Mouse (Mus musculus) embryonic facial prominence, embryonic 10.5 days (tissue): Measurements from ENCODE around the gene Rpl23. TPM values are rescaled to one million over a fixed set of nuclear protein-coding genes. Genes with fewer than 3 reads are reported as not detected.

Source experiments
- DNase-seq: peaks from one replicate; pipeline ENCODE4 v3.0.0-alpha.2; 2017; ENCODE audit warnings: low spot score
- H3K27ac ChIP-seq: fragments of 300-500 bp; sonication (generic); replicated peaks from 2 replicates; pipeline ENCODE4 v1.5.1; 2016; ENCODE audit warnings: mild to moderate bottlenecking
- H3K27me3 ChIP-seq: fragments of 300-500 bp; sonication (generic); replicated peaks from 2 replicates; pipeline ENCODE4 v1.6.1; 2016; ENCODE audit warnings: low read depth, mild to moderate bottlenecking; ENCODE audit not compliant: poor library complexity, severe bottlenecking
- H3K36me3 ChIP-seq: fragments of 300-500 bp; sonication (generic); replicated peaks from 2 replicates; pipeline ENCODE4 v1.6.1; 2016; ENCODE audit warnings: mild to moderate bottlenecking, moderate library complexity
- H3K4me1 ChIP-seq: fragments of 300-500 bp; sonication (generic); 2 replicates; pipeline ENCODE4 v1.6.1; 2016
- H3K4me3 ChIP-seq: fragments of 300-500 bp; sonication (generic); 2 replicates; pipeline ENCODE4 v1.5.1; 2016; ENCODE audit warnings: mild to moderate bottlenecking, moderate library complexity
- H3K9me3 ChIP-seq: fragments of 300-500 bp; sonication (generic); 2 replicates; pipeline ENCODE4 v1.6.1; 2016; ENCODE audit warnings: mild to moderate bottlenecking
- WGBS: fragments of 180-500 bp; shearing (Covaris S2); methylation state at CpG from one replicate; pipeline ENCODE4 v1.1.7; 2016; 5-methylcytosine and 5-hydroxymethylcytosine counted together
- polyA plus RNA-seq: library from polyadenylated mRNA; unstranded; fragments of >200 nt; fragmentation: Nextera tagmentation; extraction: Ambion mirVana; gene quantifications from 2 replicates; pipeline ENCODE4 v1.2.1, GENCODE M21; 2016

Gene Rpl23
- polyA plus RNA-seq, 1 experiment from 2014 or later = 481 TPM

DNA sequence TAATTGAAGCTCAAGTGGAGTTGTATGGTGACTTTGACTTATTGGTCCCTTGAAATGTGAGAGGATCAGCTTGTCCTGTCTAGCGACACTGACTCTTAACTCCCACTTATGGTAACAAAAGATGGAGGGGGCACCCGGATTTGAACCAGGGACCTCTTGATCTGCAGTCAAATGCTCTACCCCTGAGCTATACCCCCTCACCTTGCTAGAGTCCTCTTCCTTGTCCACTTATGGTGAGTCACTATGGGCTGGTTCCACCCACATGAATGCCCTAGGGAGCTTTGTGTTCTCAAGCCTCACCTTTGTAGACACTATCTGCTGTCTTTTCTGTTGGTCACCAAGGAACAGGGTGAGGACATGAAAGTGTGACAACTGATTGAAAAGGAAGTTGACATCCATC, 12.5 kb downstream of the Rpl23 start:
- Histone ChIP-seq H3K9me3 (no peaks in the 10 kb centered on the region), H3K27ac (no peak overlapping the region), H3K27me3 (no peaks in the 10 kb centered on the region), H3K4me3 (no peak overlapping the region), H3K36me3 (peaks cover 4% of the 10 kb centered on the region; the same call in 1 of the 2 replicates), H3K4me1 (peaks cover 13% of the 10 kb centered on the region)
- no peak for DNase-seq
- 39% methylated on average over 2 of the region's 2 CpGs for WGBS

- peak; percentile 93 for DNase-seq
- Histone ChIP-seq H3K9me3 (no peaks in the 10 kb centered on the region), H3K36me3 (peaks cover 32% of the 10 kb centered on the region), H3K27ac (peak within 1 kb of the TSS; percentile 85), H3K4me3 (peak within 1 kb of the TSS; percentile 77), H3K27me3 (no peaks in the 10 kb centered on the region), H3K4me1 (peaks cover 13% of the 10 kb centered on the region)
- 1% methylated on average over 38 of the region's 38 CpGs for WGBS
Measured at GRCm38 (mm10) chr11:97766154-97766881, 15.9 kb downstream of the Rpl23 start, which contains the start of gene Cwc25. Gene Cwc25, minus strand, starts transcription at chr11:97766556.

DNA sequence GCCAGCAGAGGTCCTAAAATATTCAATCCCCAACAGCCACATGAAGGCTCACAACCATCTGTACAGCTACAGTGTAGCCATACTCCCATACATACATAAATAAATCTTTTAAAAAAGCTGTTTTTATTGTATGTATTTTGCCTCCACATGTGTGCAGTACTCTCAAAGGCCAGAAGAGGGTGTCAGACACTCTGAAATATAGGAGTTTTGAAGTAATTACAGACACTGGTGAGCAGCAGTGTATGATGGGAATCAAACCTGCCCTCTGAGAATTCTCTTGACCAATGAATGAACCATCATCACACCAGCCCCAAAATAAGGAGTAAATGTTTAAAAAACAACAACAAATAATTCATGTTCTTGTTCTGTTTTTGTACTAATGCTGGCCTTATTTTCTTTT, 20.6 kb downstream of the Rpl23 start:
- Histone ChIP-seq H3K4me3 (no peak overlapping the region), H3K27ac (no peak overlapping the region), H3K36me3 (peaks cover 78% of the 10 kb centered on the region), H3K9me3 (no peaks in the 10 kb centered on the region), H3K27me3 (no peaks in the 10 kb centered on the region), H3K4me1 (peaks cover 13% of the 10 kb centered on the region)
- no peak for DNase-seq

DNA sequence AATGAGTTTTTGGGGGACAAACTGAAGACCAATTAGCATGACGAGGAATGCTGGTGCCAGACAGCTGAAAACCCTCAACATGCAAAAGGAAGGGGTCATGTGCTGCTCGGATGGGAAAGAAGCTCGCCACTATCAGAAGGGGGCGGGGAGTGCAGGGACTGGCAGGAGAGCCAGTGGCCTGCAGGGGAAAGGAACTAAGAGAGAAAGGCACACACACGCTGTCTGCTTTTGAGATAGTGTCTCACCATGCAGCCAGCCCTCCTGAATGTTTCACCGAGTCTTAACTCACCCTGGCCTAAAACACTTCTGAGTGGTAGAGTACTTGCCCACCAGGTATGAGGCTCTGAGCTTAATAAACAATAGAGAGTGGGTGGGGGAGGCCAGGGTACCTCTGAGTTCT, 23.3 kb downstream of the Rpl23 start:
- Histone ChIP-seq H3K9me3 (no peaks in the 10 kb centered on the region), H3K36me3 (peaks cover 98% of the 10 kb centered on the region), H3K4me1 (no peaks in the 10 kb centered on the region), H3K27me3 (no peaks in the 10 kb centered on the region), H3K4me3 (no peak overlapping the region), H3K27ac (no peak overlapping the region)
- no peak for DNase-seq
- 89% methylated on average over 6 of the region's 6 CpGs for WGBS

- Histone ChIP-seq H3K4me3 (no peak overlapping the region), H3K36me3 (peaks cover 98% of the 10 kb centered on the region), H3K4me1 (no peaks in the 10 kb centered on the region), H3K27me3 (no peaks in the 10 kb centered on the region), H3K9me3 (no peaks in the 10 kb centered on the region), H3K27ac (no peak overlapping the region)
- WGBS = 97% methylated on average over 1 of the region's 1 CpGs
- no peak for DNase-seq
Measured at GRCm38 (mm10) chr11:97758125-97758524, 24.1 kb downstream of the Rpl23 start.

DNA sequence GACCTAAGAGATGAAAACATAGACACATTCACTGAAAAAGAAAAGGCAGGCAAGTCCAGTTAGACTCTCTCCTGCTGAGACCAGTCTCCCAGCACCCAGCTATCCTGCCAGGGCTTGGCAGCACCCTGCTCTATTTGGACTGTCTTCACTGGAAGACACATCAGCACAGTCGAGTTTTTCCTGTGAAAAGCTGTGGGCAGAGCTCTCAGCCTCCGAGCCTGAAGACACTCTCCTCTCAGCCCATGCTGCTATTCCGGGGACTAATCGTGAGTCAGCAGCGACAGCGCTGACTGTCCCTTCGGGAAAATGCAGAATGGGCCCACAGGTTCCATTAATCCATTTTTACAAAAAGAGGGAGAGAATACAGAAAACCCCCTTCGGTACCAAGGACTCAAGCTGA, 29.0 kb downstream of the Rpl23 start:
- Histone ChIP-seq H3K4me1 (no peaks in the 10 kb centered on the region), H3K36me3 (peaks cover 97% of the 10 kb centered on the region), H3K4me3 (no peak overlapping the region), H3K9me3 (peaks cover 7% of the 10 kb centered on the region; the same call in 1 of the 2 replicates), H3K27ac (no peak overlapping the region), H3K27me3 (no peaks in the 10 kb centered on the region)
- WGBS = 95% methylated on average over 8 of the region's 8 CpGs
- no peak for DNase-seq

- Histone ChIP-seq H3K4me3 (no peak overlapping the region), H3K27ac (no peak overlapping the region), H3K27me3 (no peaks in the 10 kb centered on the region), H3K9me3 (peaks cover 7% of the 10 kb centered on the region; the same call in 1 of the 2 replicates), H3K4me1 (peaks cover 14% of the 10 kb centered on the region), H3K36me3 (peaks cover 74% of the 10 kb centered on the region)
- DNase-seq = no peak
- 92% methylated on average over 5 of the region's 5 CpGs for WGBS
Measured at GRCm38 (mm10) chr11:97748496-97748895, 33.7 kb downstream of the Rpl23 start.

DNA sequence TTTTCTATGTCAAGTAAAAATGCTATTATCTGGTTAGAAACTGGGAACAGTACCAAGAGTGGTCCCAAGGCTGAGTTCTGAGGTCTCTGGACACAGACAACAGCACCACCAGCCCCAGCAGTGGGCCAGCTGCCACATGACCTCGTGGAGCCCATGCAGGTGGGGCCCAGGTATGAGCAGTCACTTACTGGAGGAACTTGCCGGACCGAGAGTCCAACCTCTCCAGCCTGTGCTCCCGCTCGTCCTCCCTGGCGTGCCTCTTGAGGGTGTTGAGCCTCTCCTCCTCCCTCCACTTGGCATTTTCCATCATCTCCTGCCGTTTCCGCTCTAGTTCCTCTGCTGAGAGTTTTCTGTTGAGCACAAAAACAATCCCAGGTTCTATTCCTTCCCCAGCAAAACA, 34.5 kb downstream of the Rpl23 start:
- DNase-seq = no peak
- Histone ChIP-seq H3K4me1 (peaks cover 21% of the 10 kb centered on the region), H3K4me3 (no peak overlapping the region), H3K9me3 (peaks cover 7% of the 10 kb centered on the region; the same call in 1 of the 2 replicates), H3K36me3 (peaks cover 67% of the 10 kb centered on the region), H3K27me3 (no peaks in the 10 kb centered on the region), H3K27ac (no peak overlapping the region)
- WGBS = 95% methylated on average over 8 of the region's 8 CpGs

- H3K36me3 ChIP-seq = peaks cover 43% of the 10 kb centered on the region
- peak overlapping the region; percentile 90 for H3K4me3 ChIP-seq
- H3K9me3 ChIP-seq = no peaks in the 10 kb centered on the region
- H3K27me3 ChIP-seq = no peaks in the 10 kb centered on the region
- peaks cover 33% of the 10 kb centered on the region for H3K4me1 ChIP-seq
- H3K27ac ChIP-seq = peak overlapping the region; percentile 99
- DNase-seq = no peak
- WGBS = 13% methylated on average over 13 of the region's 13 CpGs
Measured at GRCm38 (mm10) chr11:97745331-97745721, 36.9 kb downstream of the Rpl23 start.

- 2% methylated on average over 57 of the region's 57 CpGs for WGBS
- DNase-seq = peak; percentile 99
Measured at GRCm38 (mm10) chr11:97744718-97745330, 37.4 kb downstream of the Rpl23 start.

GRCm38 (mm10) chr11:97744063-97744717, 38.0 kb downstream of the Rpl23 start, which contains the start of gene Pip4k2b:
Gene Pip4k2b, minus strand, starts transcription at chr11:97744704.
- Histone ChIP-seq H3K36me3 (peaks cover 37% of the 10 kb centered on the region), H3K27ac (peak within 1 kb of the TSS; percentile 99), H3K4me3 (peak within 1 kb of the TSS; percentile 90), H3K4me1 (peaks cover 42% of the 10 kb centered on the region), H3K9me3 (no peaks in the 10 kb centered on the region), H3K27me3 (no peaks in the 10 kb centered on the region)
- under 1% methylated on average over 63 of the region's 63 CpGs for WGBS
- DNase-seq = no peak

More at GRCm38 (mm10) chr11:97744718-97745330, 37.4 kb downstream of the Rpl23 start:
- Histone ChIP-seq H3K9me3 (no peaks in the 10 kb centered on the region), H3K27me3 (no peaks in the 10 kb centered on the region), H3K4me3 (peak overlapping the region; percentile 90), H3K4me1 (peaks cover 38% of the 10 kb centered on the region), H3K27ac (peak overlapping the region; percentile 99), H3K36me3 (peaks cover 40% of the 10 kb centered on the region)

DNA sequence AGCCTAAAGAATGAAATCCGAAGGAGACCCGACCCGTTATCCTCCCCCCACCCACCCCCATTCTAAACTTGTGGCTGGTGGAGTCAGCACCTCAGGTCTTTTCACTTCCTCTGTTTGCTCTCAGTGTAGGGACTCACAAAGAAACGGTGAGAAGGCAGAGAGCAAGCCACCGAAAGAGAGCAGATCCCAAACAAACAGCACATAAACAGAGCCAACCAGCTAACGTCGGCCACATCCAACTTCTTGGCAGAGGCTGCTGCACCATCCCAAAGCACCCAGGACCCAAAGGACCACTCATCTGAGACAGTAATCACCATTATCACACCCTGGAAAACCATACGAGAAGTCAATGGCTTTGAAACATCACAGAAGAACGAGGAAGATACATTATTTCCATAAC, 38.8 kb downstream of the Rpl23 start:
- WGBS = 47% methylated on average over 9 of the region's 9 CpGs
- DNase-seq = no peak
- H3K36me3 ChIP-seq = peaks cover 35% of the 10 kb centered on the region
- peak overlapping the region; percentile 90 for H3K4me3 ChIP-seq
- H3K9me3 ChIP-seq = no peaks in the 10 kb centered on the region
- H3K27ac ChIP-seq = peak overlapping the region; percentile 99; the same call in 1 of the 2 replicates
- H3K4me1 ChIP-seq = peaks cover 42% of the 10 kb centered on the region
- H3K27me3 ChIP-seq = no peaks in the 10 kb centered on the region
